Mouse (Mus musculus) E14TG2a.4 (cell line): ENCODE measurements around the gene Higd1c.

Experiments used
- CTCF ChIP-seq: conservative IDR thresholded peaks from 2 replicates; pipeline ENCODE4 v1.5.1; 2014; ENCODE audit warnings: low read length
- NANOG ChIP-seq: IDR thresholded peaks from 2 replicates; pipeline ENCODE4 v1.6.1; 2014; ENCODE audit warnings: borderline replicate concordance, low read length, mixed read lengths
- POU5F1 ChIP-seq: IDR thresholded peaks from 2 replicates; pipeline ENCODE4 v1.6.1; 2014; ENCODE audit warnings: low read length, borderline replicate concordance

DNA sequence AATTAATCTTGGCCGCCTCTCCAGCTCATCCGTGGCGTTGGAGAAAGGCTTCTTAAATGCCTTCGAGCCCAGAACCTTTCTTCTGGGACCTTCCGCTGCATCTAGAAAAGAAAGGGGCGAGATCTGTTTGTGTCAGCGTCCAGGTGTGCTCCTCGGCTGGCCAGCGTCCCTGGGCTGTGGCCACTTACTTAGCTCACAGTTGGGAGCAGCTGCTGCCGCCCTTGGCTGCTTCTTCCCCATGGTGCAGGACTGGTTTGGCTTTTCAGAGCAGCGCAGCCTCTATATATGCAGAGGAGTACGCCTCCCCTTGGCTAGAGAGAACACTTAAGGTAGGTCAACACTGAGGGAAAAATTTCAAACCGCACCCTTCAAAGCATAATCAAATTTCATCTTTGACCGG, 59.6 kb downstream of the Higd1c start:
- TF ChIP-seq CTCF = no peak
- no peak for TF ChIP-seq NANOG
- no peak for TF ChIP-seq POU5F1
